Mouse (Mus musculus) G1E (cell line): ENCODE measurements around the gene Klc2. TPM values are rescaled to one million over a fixed set of nuclear protein-coding genes. Genes with fewer than 3 reads are reported as not detected.
A peak's percentile ranks its signal among the peaks of the same experiment; 100 is the strongest.
"Not testable (repeated sequence)": the region's sequence is repeated elsewhere in the genome, so short reads cannot be mapped to it uniquely, and the experiment has no call there.

ENCODE experiments used
- ATAC-seq: 2 replicates; pipeline ENCODE4 v1.8.0; 2016; ENCODE audit warnings: mild to moderate bottlenecking; ENCODE audit not compliant: insufficient number of reproducible peaks, poor library complexity, low FRiP score, severe bottlenecking; ENCODE audit errors: extremely low read depth
- DNase-seq: peaks from one replicate; pipeline ENCODE4 v3.0.0; 2012; ENCODE audit warnings: low spot score
- H3K27me3 ChIP-seq: 2 replicates; pipeline ENCODE4 v1.6.1; 2012; ENCODE audit warnings: mild to moderate bottlenecking, low read length, inconsistent platforms; ENCODE audit not compliant: insufficient read depth
- H3K36me3 ChIP-seq: replicated peaks from 2 replicates; pipeline ENCODE3; 2012; ENCODE audit warnings: mild to moderate bottlenecking, inconsistent platforms
- H3K4me1 ChIP-seq: 2 replicates; pipeline ENCODE4 v1.6.1; 2012; ENCODE audit warnings: low read depth, low read length, inconsistent platforms, mixed read lengths; ENCODE audit not compliant: insufficient read depth
- H3K4me3 ChIP-seq: 2 replicates; pipeline ENCODE4 v1.5.1; 2012; ENCODE audit warnings: low read depth, mild to moderate bottlenecking, inconsistent platforms, low read length, moderate library complexity, mixed read lengths
- H3K9me3 ChIP-seq: replicated peaks from 2 replicates; pipeline ENCODE4 v1.6.1; 2012; ENCODE audit warnings: inconsistent platforms
- CTCF ChIP-seq: IDR thresholded peaks from 2 replicates; pipeline ENCODE4 v1.5.1; 2012; ENCODE audit warnings: low read depth, low read length, inconsistent platforms, mixed read lengths
- GATA1 ChIP-seq: IDR thresholded peaks from 2 replicates; pipeline ENCODE4 v1.6.1; 2012; ENCODE audit warnings: borderline replicate concordance, low read length, inconsistent platforms, mixed read lengths
- GATA2 ChIP-seq: IDR thresholded peaks from 2 replicates; pipeline ENCODE4 v1.6.1; 2012; ENCODE audit warnings: low read depth, low read length, inconsistent platforms, borderline replicate concordance
- POLR2AphosphoS5 ChIP-seq: IDR thresholded peaks from 2 replicates; pipeline ENCODE4 v1.6.1; 2012; ENCODE audit warnings: low read depth, low read length, inconsistent platforms; ENCODE audit not compliant: insufficient replicate concordance
- TAL1 ChIP-seq: conservative IDR thresholded peaks from 2 replicates; pipeline ENCODE4 v1.6.1; 2012; ENCODE audit warnings: low read depth, low read length, inconsistent platforms, mixed read lengths
- polyA plus RNA-seq: library from polyadenylated mRNA; stranded (reverse); fragments of >175 nt; gene quantifications from 2 replicates; pipeline ENCODE4 v1.2.3, GENCODE M21; 2012
- total RNA-seq, 2 experiments: library from RNA; stranded (forward) in 1 of 2; stranded (reverse) in 1 of 2; fragments of 200-1000 nt in 1 of 2; fragments of >200 nt in 1 of 2; fragmentation: Nextera tagmentation in 1 of 2; gene quantifications; 2 replicates each; pipeline ENCODE4 v1.2.3; 2014 to 2017

Gene Klc2
- total and polyA plus RNA-seq, 3 experiments: 3.4 to 10.1 (median 6.8) TPM

GRCm38 (mm10) chr19:5151331-5151730, 33.0 kb upstream of the Klc2 start:
- no peak overlapping the region for H3K4me3 ChIP-seq
- no peaks in the 10 kb centered on the region for H3K27me3 ChIP-seq
- H3K36me3 ChIP-seq: peaks cover 81% of the 10 kb centered on the region
- no peak for ATAC-seq
- peak; percentile 40 for DNase-seq
- H3K9me3 ChIP-seq: no peaks in the 10 kb centered on the region
- TF ChIP-seq CTCF (peak; percentile 45), POLR2AphosphoS5 (no peak), GATA2 (no peak)
- H3K4me1 ChIP-seq: peaks cover 4% of the 10 kb centered on the region; the same call in 1 of the 2 replicates

GRCm38 (mm10) chr19:5150358-5150757, 32.0 kb upstream of the Klc2 start:
- no peak for TF ChIP-seq GATA1
- no peak for TF ChIP-seq GATA2
- TF ChIP-seq POLR2AphosphoS5: no peak
- TF ChIP-seq TAL1: no peak
- TF ChIP-seq CTCF: no peak
- ATAC-seq: no peak
- H3K4me3 ChIP-seq: no peak overlapping the region
- H3K4me1 ChIP-seq: peaks cover 2% of the 10 kb centered on the region; the same call in 1 of the 2 replicates
- DNase-seq: no peak
- H3K9me3 ChIP-seq: no peaks in the 10 kb centered on the region
- H3K36me3 ChIP-seq: peaks cover 81% of the 10 kb centered on the region
- no peaks in the 10 kb centered on the region for H3K27me3 ChIP-seq

- not testable (repeated sequence) for DNase-seq, H3K9me3 ChIP-seq, ATAC-seq, H3K27me3 ChIP-seq, H3K4me3 ChIP-seq, H3K4me1 ChIP-seq
- H3K36me3 ChIP-seq: peaks cover 82% of the 10 kb centered on the region
Measured at GRCm38 (mm10) chr19:5149041-5149440, 30.7 kb upstream of the Klc2 start.

GRCm38 (mm10) chr19:5139640-5140039, 21.3 kb upstream of the Klc2 start:
- no peaks in the 10 kb centered on the region for H3K4me1 ChIP-seq

GRCm38 (mm10) chr19:5131237-5131636, 12.9 kb upstream of the Klc2 start:
- ATAC-seq (no peak), DNase-seq (no peak)
- Histone ChIP-seq H3K36me3 (peaks cover 32% of the 10 kb centered on the region), H3K4me1 (no peaks in the 10 kb centered on the region), H3K9me3 (no peaks in the 10 kb centered on the region), H3K4me3 (no peak overlapping the region), H3K27me3 (peaks cover 27% of the 10 kb centered on the region)
- no peak for TF ChIP-seq GATA1
- TF ChIP-seq POLR2AphosphoS5: no peak
- no peak for TF ChIP-seq GATA2
- TF ChIP-seq TAL1: no peak
- TF ChIP-seq CTCF: no peak

More at GRCm38 (mm10) chr19:5139640-5140039, 21.3 kb upstream of the Klc2 start:
- Histone ChIP-seq H3K9me3 (no peaks in the 10 kb centered on the region), H3K4me3 (no peak overlapping the region), H3K36me3 (peaks cover 97% of the 10 kb centered on the region), H3K27me3 (no peaks in the 10 kb centered on the region)
- ATAC-seq (no peak), DNase-seq (peak; percentile 24)
- TF ChIP-seq GATA1 (no peak), POLR2AphosphoS5 (no peak), GATA2 (no peak), CTCF (no peak), TAL1 (no peak)

- peaks cover 18% of the 10 kb centered on the region for H3K36me3 ChIP-seq
- no peak for TF ChIP-seq TAL1
- DNase-seq: no peak
Measured at GRCm38 (mm10) chr19:5129770-5130169, 11.4 kb upstream of the Klc2 start.

GRCm38 (mm10) chr19:5124055-5124614, 5.8 kb upstream of the Klc2 start:
- Histone ChIP-seq H3K4me3 (no peak overlapping the region), H3K4me1 (no peaks in the 10 kb centered on the region), H3K36me3 (no peaks in the 10 kb centered on the region), H3K9me3 (no peaks in the 10 kb centered on the region), H3K27me3 (peaks cover 52% of the 10 kb centered on the region)
- ATAC-seq (no peak), DNase-seq (no peak)
- TF ChIP-seq CTCF: no peak
- no peak for TF ChIP-seq POLR2AphosphoS5
- TF ChIP-seq GATA2: no peak
- no peak for TF ChIP-seq TAL1
- TF ChIP-seq GATA1: no peak

More at GRCm38 (mm10) chr19:5129770-5130169, 11.4 kb upstream of the Klc2 start:
- peaks cover 31% of the 10 kb centered on the region for H3K27me3 ChIP-seq
- ATAC-seq: no peak
- H3K9me3 ChIP-seq: no peaks in the 10 kb centered on the region
- H3K4me1 ChIP-seq: no peaks in the 10 kb centered on the region
- no peak overlapping the region for H3K4me3 ChIP-seq
